Mouse (Mus musculus): Measurements from ENCODE around the gene Itpr2.

DNA sequence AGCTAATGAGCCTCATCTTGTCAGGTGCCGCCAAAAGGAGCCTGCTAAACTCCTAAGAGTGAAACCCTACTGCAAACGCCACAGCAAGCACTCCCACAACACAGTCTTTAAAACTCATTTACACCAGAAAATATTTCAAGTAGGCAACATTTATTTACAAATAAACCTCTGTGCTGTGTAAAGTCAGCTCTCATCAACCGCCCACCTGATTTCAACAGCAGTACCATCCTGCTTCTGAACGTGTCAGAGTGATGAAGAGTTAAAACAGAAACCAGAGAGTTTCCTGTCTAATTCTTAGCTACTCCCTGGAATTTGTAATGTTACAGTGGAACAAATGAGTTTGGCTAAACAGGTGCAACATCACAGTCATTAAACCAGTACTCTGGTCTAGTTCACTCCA is 4.2 kb downstream of the Itpr2 start:
- TF ChIP-seq EP300 (optimal IDR thresholded peaks at IDR 0.05), result no peak
- TF ChIP-seq CTCF (IDR thresholded peaks at IDR 0.05; ENCODE audit: low read depth), result no peak

Measured in stomach, postnatal 0 days (tissue).